Mouse (Mus musculus): ENCODE results near the gene Polr2l.

- TF ChIP-seq CTCF (IDR thresholded peaks at IDR 0.05; ENCODE audit: control insufficient read depth, insufficient read depth, insufficient replicate concordance, low read depth, low read length) (no peak), POLR2A (IDR thresholded peaks at IDR 0.05; ENCODE audit: control insufficient read depth, low read depth, low read length) (no peak)
Measured at GRCm38 (mm10) chr7:141461521-141462332, 13.2 kb downstream of the Polr2l start.
